Mouse (Mus musculus) kidney, embryonic 16.5 days (tissue): ENCODE measurements around the gene Stac3. TPM values are rescaled to one million over a fixed set of nuclear protein-coding genes. Genes with fewer than 3 reads are reported as not detected.

ENCODE experiments used
- ATAC-seq: fragments of 200-750 bp; cut with Nextera tagmentation; 2 replicates; pipeline ENCODE4 v1.8.0; 2017; ENCODE audit warnings: moderate TSS enrichment; ENCODE audit not compliant: low FRiP score, low TSS enrichment
- H3K27ac ChIP-seq: fragments of 300-500 bp; sonication (generic); 2 replicates; pipeline ENCODE4 v1.5.1; 2014; ENCODE audit warnings: low read length
- H3K27me3 ChIP-seq: fragments of 300-500 bp; sonication (generic); 2 replicates; pipeline ENCODE4 v1.6.1; 2014; ENCODE audit warnings: low read length, control low read depth, mixed read lengths; ENCODE audit not compliant: insufficient read depth
- H3K36me3 ChIP-seq: fragments of 300-500 bp; sonication (generic); 2 replicates; pipeline ENCODE4 v1.6.1; 2014; ENCODE audit warnings: low read length, control low read depth, mixed read lengths; ENCODE audit not compliant: insufficient read depth
- H3K4me1 ChIP-seq: fragments of 300-500 bp; sonication (generic); 2 replicates; pipeline ENCODE4 v1.6.1; 2014; ENCODE audit warnings: low read length, control low read depth, mixed read lengths; ENCODE audit not compliant: insufficient read depth
- H3K4me2 ChIP-seq: fragments of 300-500 bp; sonication (generic); replicated peaks from 2 replicates; pipeline ENCODE4 v1.6.1; 2014; ENCODE audit warnings: low read depth, low read length
- H3K4me3 ChIP-seq: fragments of 300-500 bp; sonication (generic); 2 replicates; pipeline ENCODE4 v1.5.1; 2014; ENCODE audit warnings: mild to moderate bottlenecking, low read length
- H3K9ac ChIP-seq: fragments of 300-500 bp; sonication (generic); replicated peaks from 2 replicates; pipeline ENCODE4 v1.6.1; 2014; ENCODE audit warnings: low read length
- H3K9me3 ChIP-seq: fragments of 300-500 bp; sonication (generic); 2 replicates; pipeline ENCODE4 v1.6.1; 2016; ENCODE audit warnings: low read length, control low read depth
- WGBS: fragments of 180-500 bp; shearing (Covaris S2); extraction: QIAGEN DNeasy Blood & Tissue Kit; methylation state at CpG from one replicate; pipeline ENCODE4 v1.1.7; 2014; 5-methylcytosine and 5-hydroxymethylcytosine counted together
- polyA plus RNA-seq: library from polyadenylated mRNA; unstranded; fragments of >200 nt; fragmentation: Nextera tagmentation; extraction: Ambion mirVana; gene quantifications from 2 replicates; pipeline ENCODE4 v1.2.1, GENCODE M21; 2015

Gene Stac3
- polyA plus RNA-seq = 0.85 and 1.9 TPM in 2 replicates

DNA sequence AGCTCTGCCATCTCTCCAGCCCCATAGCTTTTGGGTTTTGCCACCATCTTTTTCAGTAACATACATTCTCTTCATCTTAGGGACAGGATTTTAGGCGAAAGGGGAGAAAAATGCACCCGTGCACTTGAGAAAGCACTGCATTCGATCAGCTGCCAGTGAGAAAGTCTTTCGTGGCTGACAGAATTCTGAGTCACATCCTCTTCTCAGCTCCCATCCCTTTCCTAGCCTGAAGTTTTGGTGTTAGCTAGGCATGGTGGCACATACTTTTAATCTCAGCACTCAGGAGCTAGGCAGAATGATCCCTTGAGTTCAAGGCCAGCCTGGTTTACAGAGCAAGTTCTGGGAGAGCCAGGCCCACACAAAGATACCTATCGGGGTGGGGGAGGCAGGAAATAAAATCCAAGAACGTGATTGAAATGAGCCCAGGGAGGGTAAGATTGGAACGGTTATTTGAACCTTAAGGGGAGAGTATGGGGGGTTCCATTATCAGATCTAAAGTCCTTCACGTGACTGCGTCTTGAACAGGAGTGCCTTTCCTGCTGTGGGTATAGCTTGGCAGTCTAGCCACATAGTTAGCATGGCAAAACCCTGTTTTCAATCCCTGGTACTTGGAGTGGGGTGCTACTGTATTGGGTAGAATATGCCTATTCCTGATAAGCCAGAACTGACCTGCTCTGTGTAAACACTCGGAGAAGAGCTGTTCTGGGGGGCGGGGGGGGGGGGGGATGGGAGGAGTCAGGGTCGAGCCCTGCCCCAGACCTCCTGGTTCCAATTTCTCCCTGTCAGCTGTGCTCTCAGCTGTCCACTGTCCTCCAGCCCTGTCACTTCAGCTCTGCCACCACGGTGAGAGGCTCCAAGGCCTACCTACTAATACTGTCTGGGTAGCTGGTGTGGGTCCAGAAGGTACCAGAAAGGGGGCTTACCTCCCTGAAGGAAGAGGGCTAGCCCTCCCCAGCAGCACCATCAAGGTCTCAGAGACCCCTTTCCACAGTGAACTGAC is at the start of gene Stac3:
Gene Stac3, plus strand, starts transcription at position 793 of the 1,000 bp plus-strand sequence.
- Histone ChIP-seq H3K27me3 (no peaks in the 10 kb centered on the region), H3K9me3 (no peaks in the 10 kb centered on the region), H3K9ac (no peak within 1 kb of the TSS), H3K36me3 (peaks cover 23% of the 10 kb centered on the region), H3K27ac (no peak within 1 kb of the TSS), H3K4me3 (no peak within 1 kb of the TSS), H3K4me1 (no peaks in the 10 kb centered on the region), H3K4me2 (no peak within 1 kb of the TSS)
- WGBS = 52% methylated on average over 13 of the region's 13 CpGs
- no peak for ATAC-seq

DNA sequence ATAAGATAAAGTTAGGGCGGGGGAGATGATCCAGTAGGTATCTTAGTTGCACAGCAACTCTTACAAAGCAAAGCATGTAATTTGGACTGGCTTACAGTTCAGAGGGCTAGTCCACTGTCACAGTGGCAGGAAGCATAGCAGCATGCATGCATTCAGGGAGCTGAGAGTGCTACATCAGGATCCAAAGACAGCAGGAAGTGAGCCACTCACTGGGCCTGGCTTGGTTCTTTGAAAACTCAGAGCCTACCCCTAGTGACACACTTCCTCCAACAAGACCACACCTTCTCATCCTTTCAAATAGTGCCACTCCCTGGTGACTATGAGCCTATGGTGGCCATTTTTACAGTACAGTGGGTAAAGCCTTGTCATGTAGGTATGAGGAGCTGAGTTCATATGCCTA is 47.8 kb upstream of the Stac3 start:
- no peak for ATAC-seq
- Histone ChIP-seq H3K4me1 (no peaks in the 10 kb centered on the region), H3K4me2 (no peak overlapping the region), H3K9me3 (no peaks in the 10 kb centered on the region), H3K36me3 (peaks cover 63% of the 10 kb centered on the region), H3K27ac (no peak overlapping the region), H3K4me3 (no peak overlapping the region), H3K27me3 (no peaks in the 10 kb centered on the region), H3K9ac (no peak overlapping the region)
- 100% methylated on average over 1 of the region's 1 CpGs for WGBS

DNA sequence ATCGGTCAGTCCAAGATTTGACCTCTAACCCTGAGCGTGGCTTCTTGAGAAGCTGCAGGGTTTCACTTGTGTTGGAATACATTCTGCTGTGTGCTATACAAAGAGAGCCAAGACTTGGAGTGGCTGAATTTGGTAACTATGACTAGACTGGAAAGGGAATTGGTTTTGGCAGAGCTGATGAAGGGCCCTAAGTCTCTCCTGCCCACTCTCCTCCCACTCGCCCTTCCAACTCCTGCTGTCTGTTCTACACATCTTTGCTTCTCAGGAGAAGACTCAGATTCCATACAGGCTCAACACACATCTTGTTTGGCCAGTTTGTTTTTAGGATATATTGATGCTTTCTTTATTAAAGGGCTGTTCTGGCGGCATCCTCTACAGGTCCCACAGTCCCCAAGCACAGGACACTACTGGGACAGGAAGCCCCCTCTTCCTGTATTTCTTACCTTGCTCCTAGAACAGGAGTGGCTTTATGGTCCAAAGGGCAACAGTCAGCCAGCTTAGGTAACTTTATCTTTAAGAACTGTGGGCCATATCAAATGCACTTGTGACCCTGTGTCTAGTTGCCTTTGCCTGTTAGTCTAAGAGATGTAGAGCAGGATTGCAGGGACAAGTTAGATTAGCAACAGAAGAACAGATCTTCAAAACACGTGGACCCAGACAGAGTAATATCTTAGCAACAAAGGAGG is 38.9 kb upstream of the Stac3 start:
- no peak for ATAC-seq
- Histone ChIP-seq H3K27me3 (no peaks in the 10 kb centered on the region), H3K9ac (no peak overlapping the region), H3K36me3 (peaks cover 67% of the 10 kb centered on the region), H3K9me3 (no peaks in the 10 kb centered on the region), H3K4me3 (no peak overlapping the region), H3K4me1 (no peaks in the 10 kb centered on the region), H3K27ac (no peak overlapping the region), H3K4me2 (no peak overlapping the region)
- WGBS = 73% methylated on average over 5 of the region's 5 CpGs

DNA sequence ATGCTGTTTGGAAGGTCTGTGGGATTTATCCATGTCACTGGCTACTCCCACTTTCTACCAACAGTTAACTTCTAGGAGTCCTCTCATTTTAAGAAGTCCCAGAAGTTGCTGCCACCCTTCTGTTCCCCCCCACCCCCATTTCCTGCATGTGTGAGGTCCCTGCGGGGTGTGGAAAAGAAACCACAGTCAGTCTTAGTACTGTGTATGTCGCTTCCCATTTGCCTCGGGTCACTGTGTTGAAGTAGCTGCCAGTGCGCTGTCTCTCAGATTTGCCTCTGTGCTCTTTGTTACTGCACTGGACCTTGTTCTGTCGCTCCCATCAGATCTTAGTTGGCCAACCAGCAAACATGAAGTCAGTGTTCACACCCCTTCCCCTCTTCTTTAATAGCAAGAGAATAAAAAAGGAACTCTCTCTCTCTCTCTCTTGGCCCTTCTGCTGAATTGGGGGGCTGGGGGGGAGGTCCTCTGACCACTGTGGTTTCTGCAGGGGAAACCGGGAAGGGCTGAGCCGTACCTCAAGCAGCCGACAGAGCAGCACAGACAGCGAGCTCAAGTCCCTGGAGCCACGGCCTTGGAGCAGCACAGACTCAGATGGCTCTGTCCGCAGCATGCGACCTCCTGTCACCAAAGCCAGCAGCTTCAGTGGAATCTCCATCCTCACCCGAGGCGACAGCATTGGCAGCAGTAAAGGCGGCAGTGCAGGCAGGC is 30.1 kb upstream of the Stac3 start:
- Histone ChIP-seq H3K4me1 (0 out of 2 replicates have a peak, but pooled peaks cover 4% of the 10 kb centered on the region), H3K27me3 (no peaks in the 10 kb centered on the region), H3K4me2 (no peak overlapping the region), H3K4me3 (no peak overlapping the region), H3K27ac (peak overlapping the region; percentile 8; the same call in 1 of the 2 replicates), H3K9me3 (no peaks in the 10 kb centered on the region), H3K36me3 (peaks cover 24% of the 10 kb centered on the region), H3K9ac (no peak overlapping the region)
- WGBS = 55% methylated on average over 15 of the region's 15 CpGs
- peak; percentile 67; the same call in 1 of the 2 replicates for ATAC-seq

DNA sequence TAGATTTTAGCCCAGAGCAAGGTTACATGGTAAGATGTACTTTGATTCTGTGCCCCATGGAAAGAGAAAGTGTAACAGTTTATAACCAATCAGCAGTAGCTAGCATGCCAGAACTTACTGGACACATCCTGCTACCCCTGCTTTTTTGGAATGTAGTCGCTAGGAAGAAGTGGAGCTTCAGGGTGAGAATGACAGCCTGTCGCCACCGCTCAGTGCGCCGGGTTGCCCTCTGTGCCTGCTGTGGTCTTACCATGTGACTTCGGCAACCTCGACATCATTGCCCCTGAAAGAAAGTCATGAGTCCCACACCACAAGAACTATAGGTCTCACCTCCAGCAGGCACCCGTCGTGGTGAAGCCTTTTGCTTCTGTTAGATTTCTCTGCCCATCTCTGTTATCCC is 28.8 kb upstream of the Stac3 start:
- 89% methylated on average over 9 of the region's 9 CpGs for WGBS
- no peak overlapping the region for H3K27ac ChIP-seq
- H3K36me3 ChIP-seq = peaks cover 19% of the 10 kb centered on the region
- no peak overlapping the region for H3K9ac ChIP-seq
- no peaks in the 10 kb centered on the region for H3K9me3 ChIP-seq
- no peak overlapping the region for H3K4me2 ChIP-seq
- H3K4me1 ChIP-seq = 0 out of 2 replicates have a peak, but pooled peaks cover 14% of the 10 kb centered on the region
- no peak for ATAC-seq
- H3K4me3 ChIP-seq = no peak overlapping the region
- H3K27me3 ChIP-seq = no peaks in the 10 kb centered on the region

DNA sequence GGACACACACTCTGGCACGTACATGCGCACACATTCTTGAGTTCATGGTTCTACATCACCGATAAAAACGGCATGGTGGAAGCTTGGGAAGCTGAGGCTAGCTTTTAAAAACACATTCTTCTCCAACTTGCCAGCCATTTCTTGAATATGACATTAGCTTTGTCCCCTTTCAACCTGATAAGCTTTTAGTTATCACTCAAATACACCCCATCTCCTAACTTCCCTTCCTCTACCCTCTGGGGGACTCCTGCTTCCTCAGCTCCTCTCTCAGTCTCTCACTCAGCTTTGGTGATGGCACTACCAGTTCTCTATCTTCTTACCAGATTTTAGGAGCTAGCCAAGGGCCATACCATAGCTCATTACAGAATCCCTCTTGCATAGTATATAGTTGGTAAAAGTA is 26.3 kb upstream of the Stac3 start:
- H3K27me3 ChIP-seq = no peaks in the 10 kb centered on the region
- no peak overlapping the region for H3K27ac ChIP-seq
- no peaks in the 10 kb centered on the region for H3K9me3 ChIP-seq
- H3K36me3 ChIP-seq = peaks cover 18% of the 10 kb centered on the region
- ATAC-seq = no peak
- 93% methylated on average over 4 of the region's 4 CpGs for WGBS
- 0 out of 2 replicates have a peak, but pooled peaks cover 15% of the 10 kb centered on the region for H3K4me1 ChIP-seq
- no peak overlapping the region for H3K4me2 ChIP-seq
- no peak overlapping the region for H3K9ac ChIP-seq
- H3K4me3 ChIP-seq = no peak overlapping the region

DNA sequence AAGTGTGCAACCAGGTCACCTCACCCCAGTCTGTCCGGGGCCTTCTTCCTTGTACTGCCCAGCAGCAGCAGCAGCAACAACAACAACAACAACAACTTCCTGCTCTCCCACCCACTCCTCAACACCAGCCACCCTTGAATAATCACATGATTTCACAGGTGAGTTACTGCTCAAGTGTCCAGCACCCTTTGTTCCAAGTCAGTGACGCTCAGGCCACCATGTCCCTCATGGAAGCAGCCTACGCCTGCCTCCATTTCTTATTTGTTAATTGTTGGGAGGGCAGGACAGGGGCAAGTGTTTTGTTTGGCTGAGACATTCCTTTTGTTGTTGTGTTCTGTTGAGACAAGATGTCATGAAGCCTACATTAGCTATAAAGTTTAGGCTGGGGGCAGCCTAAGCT is 24.9 kb upstream of the Stac3 start:
- WGBS = 34% methylated on average over 3 of the region's 3 CpGs
- no peak overlapping the region for H3K9ac ChIP-seq
- H3K36me3 ChIP-seq = peaks cover 19% of the 10 kb centered on the region
- H3K4me1 ChIP-seq = 0 out of 2 replicates have a peak, but pooled peaks cover 11% of the 10 kb centered on the region
- no peaks in the 10 kb centered on the region for H3K9me3 ChIP-seq
- no peaks in the 10 kb centered on the region for H3K27me3 ChIP-seq
- no peak overlapping the region for H3K4me3 ChIP-seq
- ATAC-seq = peak; percentile 58; the same call in 1 of the 2 replicates
- H3K27ac ChIP-seq = 0 out of 2 replicates have a peak overlapping the region, but pooled peaks have one; percentile 17
- H3K4me2 ChIP-seq = no peak overlapping the region

DNA sequence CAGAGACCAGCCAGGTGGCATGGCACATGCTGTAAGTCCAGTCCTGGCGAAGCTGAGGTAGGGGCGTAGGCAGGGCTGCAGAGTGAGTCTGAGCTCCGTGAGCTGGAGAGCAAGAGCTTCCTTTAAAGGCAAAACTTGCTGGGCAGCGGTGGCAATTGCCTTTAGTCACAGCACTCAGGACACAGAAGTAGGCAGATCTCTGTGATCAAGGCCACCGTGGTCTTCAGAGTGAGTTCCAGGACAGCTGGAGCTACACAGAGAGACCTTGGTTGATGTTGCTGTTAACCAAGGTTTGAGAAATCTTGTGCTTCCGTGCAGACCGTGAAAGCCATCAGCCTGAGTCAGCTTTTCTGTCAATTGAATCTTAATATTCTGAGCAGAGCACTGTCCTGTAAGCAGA is 24.2 kb upstream of the Stac3 start:
- 62% methylated on average over 7 of the region's 7 CpGs for WGBS
- peaks cover 21% of the 10 kb centered on the region for H3K36me3 ChIP-seq
- H3K9me3 ChIP-seq = no peaks in the 10 kb centered on the region
- no peak overlapping the region for H3K9ac ChIP-seq
- 0 out of 2 replicates have a peak, but pooled peaks cover 11% of the 10 kb centered on the region for H3K4me1 ChIP-seq
- no peak overlapping the region for H3K4me2 ChIP-seq
- ATAC-seq = no peak
- no peak overlapping the region for H3K4me3 ChIP-seq
- H3K27me3 ChIP-seq = no peaks in the 10 kb centered on the region
- peak overlapping the region; percentile 17; the same call in 1 of the 2 replicates for H3K27ac ChIP-seq

DNA sequence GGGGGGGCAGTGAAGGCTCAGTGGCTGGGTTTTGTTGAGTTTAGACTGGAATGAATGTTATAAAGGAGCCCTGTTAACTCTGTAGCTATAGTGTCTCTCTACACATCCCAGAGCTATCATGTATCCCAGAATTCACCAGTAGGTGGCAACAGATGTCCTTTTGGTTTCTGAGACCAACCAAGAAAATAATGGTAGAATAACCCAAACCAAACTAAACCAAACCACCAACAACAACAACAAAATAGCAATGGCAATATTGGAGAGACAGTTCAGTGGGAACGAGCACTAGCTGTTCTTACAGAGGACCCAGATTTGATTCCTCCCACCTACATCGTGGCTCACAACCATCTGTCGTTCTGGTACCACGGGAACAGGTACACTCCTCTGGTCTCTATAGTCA is 22.4 kb upstream of the Stac3 start:
- Histone ChIP-seq H3K4me3 (no peak overlapping the region), H3K27ac (no peak overlapping the region), H3K9ac (no peak overlapping the region), H3K27me3 (no peaks in the 10 kb centered on the region), H3K4me2 (no peak overlapping the region), H3K9me3 (no peaks in the 10 kb centered on the region), H3K4me1 (0 out of 2 replicates have a peak, but pooled peaks cover 11% of the 10 kb centered on the region), H3K36me3 (peaks cover 12% of the 10 kb centered on the region)
- no peak for ATAC-seq
- WGBS = 93% methylated on average over 4 of the region's 4 CpGs
